Mouse (Mus musculus): ENCODE measurements at regions not wholly inside any gene's neighbourhood (a gene's known extent, or its start where the extent isn't known, plus 50 kb on each side); places are given as distances from the start of the nearest gene placed in this dataset.

- TF ChIP-seq CTCF (IDR thresholded peaks at IDR 0.05; ENCODE audit: control insufficient read depth, insufficient read depth, insufficient read length) = no peak
- TF ChIP-seq CEBPB (IDR thresholded peaks at IDR 0.05; ENCODE audit: low read depth) = no peak
- TF ChIP-seq MAX (IDR thresholded peaks at IDR 0.05) = no peak
- no peak for TF ChIP-seq MYOG (IDR thresholded peaks at IDR 0.05; ENCODE audit: control insufficient read depth, extremely low read depth, insufficient read length)
- no peak for TF ChIP-seq USF1 (IDR thresholded peaks at IDR 0.05; ENCODE audit: low read depth)
- TF ChIP-seq MYOD1 (IDR thresholded peaks at IDR 0.05; ENCODE audit: control insufficient read depth, insufficient read length, low read depth) = no peak
Measured at GRCm38 (mm10) chr17:45896922-45897302, 135.3 kb downstream of the Vegfa start.
